Mouse (Mus musculus): ENCODE measurements around the gene Myo1d. TPM values are rescaled to one million over a fixed set of nuclear protein-coding genes. Genes with fewer than 3 reads are reported as not detected.

Gene Myo1d
- polyA plus RNA-seq, 1 experiment from 2014 or later: 8.1 TPM

GRCm38 (mm10) chr11:80745426-80745825 lies 34.4 kb downstream of the Myo1d start:
- Histone ChIP-seq H3K27me3 (ENCODE audit: insufficient read depth, poor library complexity, severe bottlenecking) (no peaks in the 10 kb centered on the region), H3K4me3 (no peak overlapping the region), H3K9me3 (no peaks in the 10 kb centered on the region), H3K36me3 (no peaks in the 10 kb centered on the region), H3K27ac (no peak overlapping the region), H3K4me1 (no peaks in the 10 kb centered on the region)
- 72% methylated on average over 5 of the region's 5 CpGs for WGBS
- DNase-seq (ENCODE audit: low spot score): no peak

- H3K27me3 ChIP-seq (ENCODE audit: insufficient read depth, poor library complexity, severe bottlenecking): no peaks in the 10 kb centered on the region
- H3K36me3 ChIP-seq: no peaks in the 10 kb centered on the region
- no peaks in the 10 kb centered on the region for H3K4me1 ChIP-seq
- no peaks in the 10 kb centered on the region for H3K9me3 ChIP-seq
- WGBS: 81% methylated on average over 4 of the region's 4 CpGs
- no peak overlapping the region for H3K27ac ChIP-seq
- DNase-seq (ENCODE audit: low spot score): no peak
- no peak overlapping the region for H3K4me3 ChIP-seq
Observed at GRCm38 (mm10) chr11:80743823-80744410, 35.9 kb downstream of the Myo1d start.

DNA sequence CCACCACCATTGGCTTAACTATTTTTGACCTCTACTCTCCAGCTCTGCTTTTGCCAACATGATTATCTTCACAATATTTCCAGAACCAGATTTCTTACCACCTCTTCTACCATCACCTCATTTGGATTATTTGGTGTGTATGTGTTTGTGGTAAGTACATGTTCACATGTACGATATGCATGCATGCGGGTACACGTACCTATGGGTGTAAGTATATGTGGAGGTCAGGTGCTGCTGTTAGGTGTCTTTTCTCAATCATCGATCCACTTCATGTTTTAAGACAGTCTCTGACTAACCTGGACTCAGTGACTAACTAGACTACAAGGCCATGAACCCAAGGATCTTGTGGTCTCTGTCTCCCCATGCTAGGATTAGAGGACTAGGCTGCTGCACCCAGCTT lies 37.4 kb downstream of the Myo1d start:
- 89% methylated on average over 4 of the region's 4 CpGs for WGBS
- Histone ChIP-seq H3K27me3 (ENCODE audit: insufficient read depth, poor library complexity, severe bottlenecking) (no peaks in the 10 kb centered on the region), H3K9me3 (no peaks in the 10 kb centered on the region), H3K36me3 (no peaks in the 10 kb centered on the region), H3K27ac (no peak overlapping the region), H3K4me1 (no peaks in the 10 kb centered on the region), H3K4me3 (no peak overlapping the region)
- DNase-seq (ENCODE audit: low spot score): no peak

DNA sequence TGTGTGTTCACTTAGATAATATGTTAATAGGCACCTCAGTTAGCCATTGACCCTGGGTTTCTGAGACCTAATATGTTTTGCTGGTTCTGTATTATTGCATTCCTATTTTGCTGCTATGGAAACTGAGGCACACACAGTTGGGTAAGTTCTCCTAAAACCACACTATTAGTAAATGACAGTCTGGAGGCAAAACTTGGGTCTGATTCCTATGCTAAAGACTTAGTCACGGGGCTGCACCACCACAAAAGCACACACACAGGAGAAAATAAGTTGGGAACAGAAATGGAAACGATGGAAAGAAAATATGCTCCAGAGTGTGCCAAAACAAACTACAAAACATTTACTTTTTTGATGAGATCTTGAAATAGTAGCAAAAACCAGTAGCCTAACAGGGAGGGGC lies 45.1 kb downstream of the Myo1d start:
- H3K9me3 ChIP-seq: no peaks in the 10 kb centered on the region
- H3K36me3 ChIP-seq: no peaks in the 10 kb centered on the region
- DNase-seq (ENCODE audit: low spot score): no peak
- no peaks in the 10 kb centered on the region for H3K4me1 ChIP-seq
- no peak overlapping the region for H3K4me3 ChIP-seq
- H3K27me3 ChIP-seq (ENCODE audit: insufficient read depth, poor library complexity, severe bottlenecking): no peaks in the 10 kb centered on the region
- WGBS: 80% methylated on average over 2 of the region's 2 CpGs
- no peak overlapping the region for H3K27ac ChIP-seq

GRCm38 (mm10) chr11:80724701-80725100 lies 55.1 kb downstream of the Myo1d start:
- Histone ChIP-seq H3K4me3 (no peak overlapping the region), H3K27ac (no peak overlapping the region), H3K27me3 (ENCODE audit: insufficient read depth, poor library complexity, severe bottlenecking) (no peaks in the 10 kb centered on the region), H3K36me3 (no peaks in the 10 kb centered on the region), H3K9me3 (no peaks in the 10 kb centered on the region), H3K4me1 (no peaks in the 10 kb centered on the region)
- WGBS: 76% methylated on average over 12 of the region's 12 CpGs
- no peak for DNase-seq (ENCODE audit: low spot score)

GRCm38 (mm10) chr11:80723406-80724047 lies 56.3 kb downstream of the Myo1d start:
- H3K27ac ChIP-seq: no peak overlapping the region
- no peak overlapping the region for H3K4me3 ChIP-seq
- no peaks in the 10 kb centered on the region for H3K27me3 ChIP-seq (ENCODE audit: insufficient read depth, poor library complexity, severe bottlenecking)
- H3K36me3 ChIP-seq: no peaks in the 10 kb centered on the region
- WGBS: 67% methylated on average over 9 of the region's 9 CpGs
- H3K9me3 ChIP-seq: no peaks in the 10 kb centered on the region
- no peak for DNase-seq (ENCODE audit: low spot score)
- H3K4me1 ChIP-seq: no peaks in the 10 kb centered on the region

DNA sequence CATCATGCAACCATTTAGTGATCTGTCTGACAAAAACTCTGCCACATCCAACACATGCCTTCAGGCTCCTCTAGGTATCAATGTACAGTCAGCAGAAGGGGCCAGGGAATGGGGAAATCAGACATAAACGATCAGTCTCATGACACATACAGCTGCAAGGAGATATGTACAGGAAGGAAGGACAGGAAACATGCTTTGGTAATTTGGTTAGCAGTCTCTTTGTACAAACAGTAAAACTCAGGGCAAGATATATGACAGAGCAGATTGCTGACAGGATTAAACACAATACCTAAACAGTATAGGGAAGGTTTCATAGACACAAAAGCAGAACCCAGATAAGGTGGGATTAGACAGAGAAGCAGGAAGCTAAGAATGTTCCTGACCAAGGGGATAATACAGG lies 60.8 kb downstream of the Myo1d start:
- H3K4me1 ChIP-seq: no peaks in the 10 kb centered on the region
- no peak overlapping the region for H3K27ac ChIP-seq
- H3K9me3 ChIP-seq: no peaks in the 10 kb centered on the region
- 41% methylated on average over 1 of the region's 1 CpGs for WGBS
- no peak for DNase-seq (ENCODE audit: low spot score)
- H3K36me3 ChIP-seq: no peaks in the 10 kb centered on the region
- no peak overlapping the region for H3K4me3 ChIP-seq
- H3K27me3 ChIP-seq (ENCODE audit: insufficient read depth, poor library complexity, severe bottlenecking): no peaks in the 10 kb centered on the region

- no peak for DNase-seq (ENCODE audit: low spot score)
- H3K9me3 ChIP-seq: no peaks in the 10 kb centered on the region
- H3K36me3 ChIP-seq: no peaks in the 10 kb centered on the region
- H3K4me3 ChIP-seq: no peak overlapping the region
- H3K27ac ChIP-seq: no peak overlapping the region
- no peaks in the 10 kb centered on the region for H3K4me1 ChIP-seq
- H3K27me3 ChIP-seq (ENCODE audit: insufficient read depth, poor library complexity, severe bottlenecking): no peaks in the 10 kb centered on the region
Observed at GRCm38 (mm10) chr11:80718036-80718435, 61.8 kb downstream of the Myo1d start.

GRCm38 (mm10) chr11:80715115-80715514 lies 64.7 kb downstream of the Myo1d start:
- Histone ChIP-seq H3K4me1 (no peaks in the 10 kb centered on the region), H3K27ac (no peak overlapping the region), H3K27me3 (ENCODE audit: insufficient read depth, poor library complexity, severe bottlenecking) (no peaks in the 10 kb centered on the region), H3K9me3 (no peaks in the 10 kb centered on the region), H3K36me3 (no peaks in the 10 kb centered on the region), H3K4me3 (no peak overlapping the region)
- DNase-seq (ENCODE audit: low spot score): no peak
- WGBS: 62% methylated on average over 2 of the region's 2 CpGs

- no peaks in the 10 kb centered on the region for H3K4me1 ChIP-seq
- H3K4me3 ChIP-seq: no peak overlapping the region
- no peak for DNase-seq (ENCODE audit: low spot score)
- H3K27me3 ChIP-seq (ENCODE audit: insufficient read depth, poor library complexity, severe bottlenecking): no peaks in the 10 kb centered on the region
- H3K9me3 ChIP-seq: no peaks in the 10 kb centered on the region
- WGBS: 65% methylated on average over 1 of the region's 1 CpGs
- H3K36me3 ChIP-seq: no peaks in the 10 kb centered on the region
- no peak overlapping the region for H3K27ac ChIP-seq
Observed at GRCm38 (mm10) chr11:80713705-80714104, 66.1 kb downstream of the Myo1d start.

DNA sequence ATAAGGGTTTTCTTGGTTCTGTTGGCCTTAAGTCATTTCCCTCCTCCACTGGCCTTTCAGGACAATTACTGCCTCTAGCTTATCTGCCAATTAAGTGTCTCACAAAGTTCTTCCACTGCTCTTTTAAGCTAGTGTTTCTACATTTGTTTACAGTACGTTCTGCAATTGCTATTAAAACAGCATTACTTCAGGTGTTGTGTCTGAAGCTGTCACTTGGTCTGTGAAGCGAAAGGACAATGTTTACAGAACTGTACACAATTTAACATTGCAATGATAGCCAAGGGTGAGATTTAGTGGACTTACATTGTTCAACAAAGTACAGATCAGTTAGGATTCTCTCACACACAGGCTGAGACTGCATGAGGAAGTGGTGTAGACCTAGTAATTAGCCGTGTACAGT lies 67.6 kb downstream of the Myo1d start:
- H3K27me3 ChIP-seq (ENCODE audit: insufficient read depth, poor library complexity, severe bottlenecking): no peaks in the 10 kb centered on the region
- DNase-seq (ENCODE audit: low spot score): no peak
- no peaks in the 10 kb centered on the region for H3K36me3 ChIP-seq
- no peaks in the 10 kb centered on the region for H3K9me3 ChIP-seq
- H3K27ac ChIP-seq: no peak overlapping the region
- H3K4me1 ChIP-seq: peaks cover 3% of the 10 kb centered on the region; the same call in 1 of the 2 replicates
- H3K4me3 ChIP-seq: no peak overlapping the region
- WGBS: 67% methylated on average over 3 of the region's 3 CpGs

DNA sequence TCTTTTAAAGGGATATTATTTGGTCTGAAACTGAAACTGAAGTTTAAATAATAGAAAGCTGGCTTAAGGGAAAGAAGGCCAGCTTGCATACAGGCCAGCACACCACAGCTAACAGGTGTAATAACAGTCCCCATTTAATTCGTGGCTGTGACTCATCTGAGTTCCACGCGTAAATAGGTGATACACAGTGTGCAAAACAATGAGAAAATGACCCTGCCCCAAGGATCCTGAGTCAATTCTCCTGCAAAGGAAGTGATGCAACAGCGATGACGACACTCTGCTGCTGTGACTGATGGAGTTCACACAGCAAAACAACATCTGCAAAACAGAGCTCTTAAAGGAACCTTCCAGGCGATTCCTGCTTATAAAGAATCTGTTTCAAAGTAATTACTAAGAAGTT lies 68.5 kb downstream of the Myo1d start:
- Histone ChIP-seq H3K36me3 (no peaks in the 10 kb centered on the region), H3K4me1 (peaks cover 3% of the 10 kb centered on the region; the same call in 1 of the 2 replicates), H3K27ac (no peak overlapping the region), H3K4me3 (no peak overlapping the region), H3K27me3 (ENCODE audit: insufficient read depth, poor library complexity, severe bottlenecking) (no peaks in the 10 kb centered on the region), H3K9me3 (no peaks in the 10 kb centered on the region)
- WGBS: 61% methylated on average over 6 of the region's 6 CpGs
- DNase-seq (ENCODE audit: low spot score): no peak

GRCm38 (mm10) chr11:80700611-80701010 lies 79.2 kb downstream of the Myo1d start:
- H3K36me3 ChIP-seq: no peaks in the 10 kb centered on the region
- peaks cover 4% of the 10 kb centered on the region; the same call in 1 of the 2 replicates for H3K4me1 ChIP-seq
- no peak overlapping the region for H3K4me3 ChIP-seq
- no peaks in the 10 kb centered on the region for H3K27me3 ChIP-seq (ENCODE audit: insufficient read depth, poor library complexity, severe bottlenecking)
- DNase-seq (ENCODE audit: low spot score): no peak
- WGBS: 65% methylated on average over 4 of the region's 4 CpGs
- no peaks in the 10 kb centered on the region for H3K9me3 ChIP-seq
- no peak overlapping the region for H3K27ac ChIP-seq

DNA sequence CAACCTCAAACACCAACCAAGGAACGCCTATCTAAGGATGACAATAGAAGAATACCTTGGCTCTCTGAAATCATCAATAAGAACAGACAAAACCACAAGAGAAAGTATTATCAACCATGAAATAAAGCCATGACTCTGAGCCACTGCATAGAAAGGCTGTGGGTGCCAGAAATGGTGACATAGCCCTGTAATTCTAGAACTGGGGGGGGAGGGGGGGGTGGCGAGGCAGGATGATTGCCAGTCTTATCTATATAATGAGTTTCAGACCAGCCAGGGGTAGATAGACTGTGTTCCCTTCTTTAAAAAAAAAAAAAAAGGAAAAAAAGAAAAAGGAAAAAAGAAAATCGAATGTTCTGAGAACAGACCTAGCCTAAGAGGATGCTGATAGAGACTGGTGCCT lies 81.1 kb downstream of the Myo1d start:
- no peaks in the 10 kb centered on the region for H3K36me3 ChIP-seq
- no peak overlapping the region for H3K4me3 ChIP-seq
- no peaks in the 10 kb centered on the region for H3K9me3 ChIP-seq
- no peaks in the 10 kb centered on the region for H3K27me3 ChIP-seq (ENCODE audit: insufficient read depth, poor library complexity, severe bottlenecking)
- WGBS: 54% methylated on average over 3 of the region's 3 CpGs
- no peak overlapping the region for H3K27ac ChIP-seq
- H3K4me1 ChIP-seq: peaks cover 4% of the 10 kb centered on the region; the same call in 1 of the 2 replicates
- no peak for DNase-seq (ENCODE audit: low spot score)

Measured in heart, embryonic 10.5 days (tissue).